Mouse (Mus musculus): Measurements from ENCODE around the gene Gm49325.

DNA sequence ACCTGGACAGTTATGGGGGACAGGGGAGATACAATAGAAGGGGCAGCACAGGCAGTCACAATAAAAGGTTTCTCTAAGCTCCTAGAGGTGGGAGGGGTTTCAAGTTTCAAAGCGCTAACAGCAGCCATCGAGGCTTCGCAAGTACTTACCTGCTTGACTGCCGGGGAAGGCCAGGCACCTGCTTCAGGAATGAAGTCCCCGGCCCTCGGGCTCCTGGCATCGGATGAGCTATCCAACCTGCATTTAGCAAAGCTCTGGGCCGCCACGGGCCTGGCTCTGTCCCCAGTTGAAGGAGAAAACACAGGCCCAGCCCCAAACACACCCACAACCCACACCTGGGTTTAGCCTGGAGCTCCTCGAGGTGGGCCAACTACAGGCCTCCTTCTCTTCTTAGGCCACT lies 81.0 kb downstream of the Gm49325 start:
- TF ChIP-seq MYOG (IDR thresholded peaks at IDR 0.05; ENCODE audit: control insufficient read depth in 1 of 3, insufficient read depth in 1 of 3, insufficient read length in 2 of 3, low read depth in 2 of 3) (no peak), SRF (IDR thresholded peaks at IDR 0.05; ENCODE audit: control insufficient read depth, insufficient read length, low read depth) (no peak), POLR2A (IDR thresholded peaks at IDR 0.05; ENCODE audit: insufficient read length, low read depth) (no peak)
